Mouse (Mus musculus) myocyte (in vitro differentiated cells): ENCODE results near the gene Dach1. TPM values are rescaled to one million over a fixed set of nuclear protein-coding genes. Genes with fewer than 3 reads are reported as not detected.

Source experiments
- H3K27me3 ChIP-seq: one replicate; pipeline ENCODE4 v1.6.1; 2011; ENCODE audit not compliant: control insufficient read depth, insufficient read depth, insufficient read length
- H3K36me3 ChIP-seq: one replicate; pipeline ENCODE4 v1.6.1; 2011; ENCODE audit not compliant: control insufficient read depth, insufficient read depth
- H3K4me2 ChIP-seq: one replicate; pipeline ENCODE4 v1.6.1; 2011; ENCODE audit warnings: low read depth, control low read depth
- H3K4me3 ChIP-seq: one replicate; pipeline ENCODE4 v1.5.1; 2011; ENCODE audit warnings: mild to moderate bottlenecking, control low read depth, moderate library complexity
- H3K79me2 ChIP-seq: one replicate; pipeline ENCODE4 v1.6.1; 2011; ENCODE audit not compliant: control insufficient read depth, insufficient read depth
- H3ac ChIP-seq: one replicate; pipeline ENCODE4 v1.6.1; 2011; ENCODE audit not compliant: control insufficient read depth, insufficient read length
- CEBPB ChIP-seq: IDR thresholded peaks from 2 replicates; pipeline ENCODE4 v1.6.1; 2011; ENCODE audit warnings: mild to moderate bottlenecking, moderate library complexity; ENCODE audit not compliant: poor library complexity, insufficient read depth, severe bottlenecking
- E2F4 ChIP-seq: IDR thresholded peaks from one replicate; pipeline ENCODE4 v1.6.1; 2011; ENCODE audit warnings: mild to moderate bottlenecking, control low read depth, moderate library complexity; ENCODE audit not compliant: insufficient read depth
- MAX ChIP-seq: IDR thresholded peaks from one replicate; pipeline ENCODE4 v1.6.1; 2011; ENCODE audit warnings: low read depth, mild to moderate bottlenecking, control low read depth
- MYOD1 ChIP-seq, 3 experiments: IDR thresholded peaks; one replicate each; pipeline ENCODE4 v1.6.1; 2011; ENCODE audit warnings: control low read depth in 2 of 3, low read depth in 2 of 3, mild to moderate bottlenecking in 2 of 3, moderate library complexity in 1 of 3; ENCODE audit not compliant: insufficient read length in 2 of 3, control insufficient read depth in 1 of 3
- MYOG ChIP-seq, 3 experiments: IDR thresholded peaks; one replicate each; pipeline ENCODE4 v1.6.1; 2011; ENCODE audit warnings: control low read depth in 2 of 3, low read depth in 2 of 3, mild to moderate bottlenecking in 2 of 3; ENCODE audit not compliant: insufficient read length in 2 of 3, control insufficient read depth in 1 of 3, insufficient read depth in 1 of 3
- POLR2A ChIP-seq: IDR thresholded peaks from one replicate; pipeline ENCODE4 v1.6.1; 2011; ENCODE audit warnings: low read depth, mild to moderate bottlenecking, control low read depth, moderate library complexity; ENCODE audit not compliant: insufficient read length
- POLR2AphosphoS2 ChIP-seq: IDR thresholded peaks from one replicate; pipeline ENCODE4 v1.6.1; 2011; ENCODE audit warnings: low read depth, control low read depth; ENCODE audit not compliant: insufficient read length
- REST ChIP-seq: IDR thresholded peaks from one replicate; pipeline ENCODE4 v1.6.1; 2011; ENCODE audit warnings: mild to moderate bottlenecking, control low read depth, moderate library complexity; ENCODE audit not compliant: insufficient read depth, insufficient read length
- SRF ChIP-seq: IDR thresholded peaks from one replicate; pipeline ENCODE4 v1.6.1; 2011; ENCODE audit warnings: low read depth; ENCODE audit not compliant: control insufficient read depth, insufficient read length
- TCF12 ChIP-seq: IDR thresholded peaks from one replicate; pipeline ENCODE4 v1.6.1; 2011; ENCODE audit warnings: mild to moderate bottlenecking, control low read depth; ENCODE audit not compliant: poor library complexity, insufficient read depth, severe bottlenecking
- TCF3 ChIP-seq: IDR thresholded peaks from one replicate; pipeline ENCODE4 v1.6.1; 2011; ENCODE audit warnings: low read depth, control low read depth; ENCODE audit not compliant: insufficient read length
- USF1 ChIP-seq: IDR thresholded peaks from one replicate; pipeline ENCODE4 v1.6.1; 2011; ENCODE audit warnings: low read depth, mild to moderate bottlenecking, control low read depth, moderate library complexity
- polyA plus RNA-seq: library from polyadenylated mRNA; unstranded; fragments of >200 nt; fragmentation: generic; extraction: Trizol; gene quantifications from one replicate; pipeline ENCODE4 v1.2.1, GENCODE M21; 2012; ENCODE audit warnings: missing spikeins

The Dach1 gene
- polyA plus RNA-seq, 1 experiment, result not detected

GRCm38 (mm10) chr14:98049329-98049728, 120.2 kb downstream of the Dach1 start:
- Histone ChIP-seq H3K27me3 (no peaks in the 10 kb centered on the region), H3K36me3 (no peaks in the 10 kb centered on the region), H3K4me3 (no peak overlapping the region), H3ac (no peak overlapping the region), H3K4me2 (no peak overlapping the region), H3K79me2 (no peaks in the 10 kb centered on the region)
- TF ChIP-seq REST, result no peak
- no peak for TF ChIP-seq SRF
- TF ChIP-seq POLR2A, result no peak
- TF ChIP-seq MAX, result no peak
- no peak for TF ChIP-seq TCF12
- no peak for TF ChIP-seq USF1
- no peak for TF ChIP-seq POLR2AphosphoS2
- TF ChIP-seq TCF3, result no peak
- TF ChIP-seq MYOD1 (IDR thresholded peaks at IDR 0.05; ENCODE audit: control insufficient read depth in 1 of 3, insufficient read length in 2 of 3, low read depth in 2 of 3), result no peak
- no peak for TF ChIP-seq E2F4
- no peak for TF ChIP-seq CEBPB
- TF ChIP-seq MYOG (IDR thresholded peaks at IDR 0.05; ENCODE audit: control insufficient read depth in 1 of 3, insufficient read depth in 1 of 3, insufficient read length in 2 of 3, low read depth in 2 of 3), result no peak

- H3K4me3 ChIP-seq, result no peak overlapping the region
- H3K79me2 ChIP-seq, result no peaks in the 10 kb centered on the region
- H3K27me3 ChIP-seq, result no peaks in the 10 kb centered on the region
- no peak overlapping the region for H3ac ChIP-seq
- no peak for TF ChIP-seq MYOD1 (IDR thresholded peaks at IDR 0.05; ENCODE audit: control insufficient read depth in 1 of 3, insufficient read length in 2 of 3, low read depth in 2 of 3)
- TF ChIP-seq TCF12, result no peak
- no peak for TF ChIP-seq CEBPB
- no peak for TF ChIP-seq SRF
- no peak for TF ChIP-seq MYOG (IDR thresholded peaks at IDR 0.05; ENCODE audit: control insufficient read depth in 1 of 3, insufficient read depth in 1 of 3, insufficient read length in 2 of 3, low read depth in 2 of 3)
- TF ChIP-seq MAX, result no peak
- TF ChIP-seq POLR2AphosphoS2, result no peak
- no peak for TF ChIP-seq USF1
- no peak for TF ChIP-seq E2F4
- H3K36me3 ChIP-seq, result no peaks in the 10 kb centered on the region
- H3K4me2 ChIP-seq, result no peak overlapping the region
Measured at GRCm38 (mm10) chr14:98048403-98048802, 121.2 kb downstream of the Dach1 start.

- TF ChIP-seq POLR2A (no peak), CEBPB (no peak), SRF (no peak), POLR2AphosphoS2 (no peak), MAX (no peak), TCF3 (no peak), MYOG (IDR thresholded peaks at IDR 0.05; ENCODE audit: control insufficient read depth in 1 of 3, insufficient read depth in 1 of 3, insufficient read length in 2 of 3, low read depth in 2 of 3) (no peak), USF1 (no peak), TCF12 (no peak), REST (no peak), MYOD1 (IDR thresholded peaks at IDR 0.05; ENCODE audit: control insufficient read depth in 1 of 3, insufficient read length in 2 of 3, low read depth in 2 of 3) (no peak), E2F4 (no peak)
- Histone ChIP-seq H3K27me3 (no peaks in the 10 kb centered on the region), H3K4me3 (no peak overlapping the region), H3K79me2 (no peaks in the 10 kb centered on the region), H3K4me2 (no peak overlapping the region), H3K36me3 (no peaks in the 10 kb centered on the region), H3ac (no peak overlapping the region)
Measured at GRCm38 (mm10) chr14:98047670-98048069, 121.9 kb downstream of the Dach1 start.

- Histone ChIP-seq H3K4me2 (no peak overlapping the region), H3K4me3 (no peak overlapping the region), H3K79me2 (no peaks in the 10 kb centered on the region), H3K36me3 (no peaks in the 10 kb centered on the region), H3K27me3 (no peaks in the 10 kb centered on the region), H3ac (no peak overlapping the region)
- TF ChIP-seq USF1 (no peak), MYOD1 (IDR thresholded peaks at IDR 0.05; ENCODE audit: control insufficient read depth in 1 of 3, insufficient read length in 2 of 3, low read depth in 2 of 3) (no peak), SRF (no peak), MYOG (IDR thresholded peaks at IDR 0.05; ENCODE audit: control insufficient read depth in 1 of 3, insufficient read depth in 1 of 3, insufficient read length in 2 of 3, low read depth in 2 of 3) (no peak), POLR2A (no peak), TCF12 (no peak), CEBPB (no peak), MAX (no peak), POLR2AphosphoS2 (no peak), E2F4 (no peak), TCF3 (no peak), REST (no peak)
Measured at GRCm38 (mm10) chr14:98046960-98047359, 122.6 kb downstream of the Dach1 start.
